Mouse (Mus musculus) embryonic stem cell, embryonic (primary cell): ENCODE results near the gene Gm49325.

Experiments used
- CTCF ChIA-PET, 4 experiments: fragments of 300-600 bp in 2 of 4; fragments of 350-600 bp in 2 of 4; sonication (Branson Sonifier 250); formaldehyde crosslinking; loops; one replicate each; lab custom pipeline; 2022; ENCODE audit warnings: inconsistent platforms in 2 of 4; lab: Charles Lee
- POLR2A ChIA-PET, 4 experiments: fragments of 300-600 bp in 2 of 4; fragments of 350-600 bp in 2 of 4; sonication (Branson Sonifier 250); formaldehyde crosslinking; loops; one replicate each; lab custom pipeline; 2022; ENCODE audit warnings: antibody characterized with exemption in 4 of 4, inconsistent platforms in 1 of 4; lab: Charles Lee

The Gm49325 gene

GRCm38 (mm10) chr10:77667402-77667801 is 61.4 kb downstream of the Gm49325 start:
- CTCF ChIA-PET: interaction anchor here in 1 of 4 experiments (1.2 kb wide), 1 partner anchor 211 kb away, joined by 3 read pairs; no protein-coding TSS in a partner anchor
- POLR2A ChIA-PET: interaction anchor here in 1 of 4 experiments (0.7 kb wide), 1 partner anchor 19 kb away, joined by 4 read pairs; the partner anchor contains the start of gene Tspear

- ChIA-PET CTCF (interaction anchor here in 1 of 4 experiments (0.6 kb wide), 1 partner anchor 339 kb away, joined by 4 read pairs; the partner anchor contains the start of gene Pfkl), POLR2A (no interaction called here)
These were observed 64.7 kb downstream of the Gm49325 start for GRCm38 (mm10) chr10:77670710-77671109.

GRCm38 (mm10) chr10:77671519-77671918 is 65.5 kb downstream of the Gm49325 start:
- CTCF ChIA-PET: no interaction called here
- POLR2A ChIA-PET: interaction anchor here in 1 of 4 experiments (0.6 kb wide), 1 partner anchor 640 kb away, joined by 3 read pairs; no protein-coding TSS in a partner anchor

GRCm38 (mm10) chr10:77673765-77674164 is 67.8 kb downstream of the Gm49325 start:
- CTCF ChIA-PET: no interaction called here
- POLR2A ChIA-PET: interaction anchor here in 1 of 4 experiments (1.3 kb wide), 1 partner anchor 101 kb away, joined by 3 read pairs; no protein-coding TSS in a partner anchor

- CTCF ChIA-PET: no interaction called here
- POLR2A ChIA-PET: no interaction called here
These were observed 71.6 kb downstream of the Gm49325 start for GRCm38 (mm10) chr10:77677562-77677961.

- ChIA-PET CTCF (no interaction called here), POLR2A (interaction anchor here in 2 of 4 experiments (0.7 to 1.1 kb wide), 2 partner anchors 50 to 57 kb away, joined by 3 to 7 read pairs; no protein-coding TSS in a partner anchor)
These were observed 77.0 kb downstream of the Gm49325 start for GRCm38 (mm10) chr10:77682994-77683393.

GRCm38 (mm10) chr10:77684181-77684580 is 78.2 kb downstream of the Gm49325 start:
- ChIA-PET POLR2A (interaction anchor here in 3 of 4 experiments (0.6 to 1.3 kb wide), 9 partner anchors 17 to 722 kb away, joined by 3 to 6 read pairs (median 3); partner anchors contain the start of genes Krtap10-10 (in 1 of the 3), Pcbp3 (in 1 of the 3) and Pttg1ip (in 1 of the 3)), CTCF (interaction anchor here in 3 of 4 experiments (0.6 to 0.7 kb wide), 4 partner anchors 132 to 533 kb away, joined by 3 to 7 read pairs (median 3); no protein-coding TSS in a partner anchor)

- CTCF ChIA-PET: interaction anchor here in 2 of 4 experiments (0.6 to 0.8 kb wide), 2 partner anchors 39 to 143 kb away, joined by 3 read pairs; no protein-coding TSS in a partner anchor
These were observed 80.1 kb downstream of the Gm49325 start, which contains the start of gene Tspear for GRCm38 (mm10) chr10:77685895-77686664. TSS of gene Tspear (plus strand) at chr10:77686569.

GRCm38 (mm10) chr10:77687021-77687420 is 81.0 kb downstream of the Gm49325 start:
- ChIA-PET POLR2A (interaction anchor here in 1 of 4 experiments (0.5 kb wide), 1 partner anchor 211 kb away, joined by 3 read pairs; no protein-coding TSS in a partner anchor), CTCF (no interaction called here)

More at GRCm38 (mm10) chr10:77685895-77686664, 80.1 kb downstream of the Gm49325 start, which contains the start of gene Tspear:
- POLR2A ChIA-PET: interaction anchor here in 3 of 4 experiments (0.5 to 0.7 kb wide), 4 partner anchors 19 to 1075 kb away, joined by 3 to 4 read pairs (median 3); no protein-coding TSS in a partner anchor

- POLR2A ChIA-PET: interaction anchor here in 1 of 4 experiments (0.6 to 1.2 kb wide), 2 partner anchors 18 to 19 kb away, joined by 3 to 6 read pairs; no protein-coding TSS in a partner anchor
- CTCF ChIA-PET: interaction anchor here in 1 of 4 experiments (0.6 to 1.0 kb wide), 2 partner anchors 52 to 147 kb away, joined by 3 to 4 read pairs; partner anchors contain the start of gene Gm18596
These were observed 84.4 kb downstream of the Gm49325 start, which contains the start of gene Gm19402 for GRCm38 (mm10) chr10:77690356-77690807. TSS of gene Gm19402 (minus strand) at chr10:77690757.
